Mouse (Mus musculus) testis, adult 2 months (tissue): ENCODE measurements around the gene Twsg1. TPM values are rescaled to one million over a fixed set of nuclear protein-coding genes. Genes with fewer than 3 reads are reported as not detected.

Experiments used
- H3K27ac ChIP-seq: fragments of 200-500 bp; 2 replicates; pipeline ENCODE4 v1.5.1; 2012; ENCODE audit warnings: low read depth, low read length; ENCODE audit not compliant: control insufficient read depth, insufficient read depth
- H3K27me3 ChIP-seq: fragments of 200-500 bp; 2 replicates; pipeline ENCODE4 v1.6.1; 2012; ENCODE audit warnings: mild to moderate bottlenecking, low read length, moderate library complexity; ENCODE audit not compliant: control insufficient read depth, insufficient read depth
- H3K36me3 ChIP-seq: fragments of 200-500 bp; 2 replicates; pipeline ENCODE4 v1.6.1; 2012; ENCODE audit warnings: mild to moderate bottlenecking, low read length; ENCODE audit not compliant: control insufficient read depth, insufficient read depth
- H3K4me1 ChIP-seq: fragments of 200-500 bp; 2 replicates; pipeline ENCODE4 v1.6.1; 2012; ENCODE audit warnings: low read length; ENCODE audit not compliant: control insufficient read depth, insufficient read depth
- H3K4me3 ChIP-seq: fragments of 200-500 bp; 2 replicates; pipeline ENCODE4 v1.5.1; 2012; ENCODE audit warnings: low read depth, mild to moderate bottlenecking, low read length, moderate library complexity, mixed read lengths; ENCODE audit not compliant: control insufficient read depth
- CTCF ChIP-seq: fragments of 200-500 bp; IDR thresholded peaks from 2 replicates; pipeline ENCODE4 v1.5.1; 2012; ENCODE audit warnings: low read depth, mild to moderate bottlenecking, inconsistent platforms, low read length, moderate library complexity; ENCODE audit not compliant: control insufficient read depth, insufficient read depth, insufficient replicate concordance
- POLR2A ChIP-seq: fragments of 200-500 bp; IDR thresholded peaks from 2 replicates; pipeline ENCODE4 v1.6.1; 2012; ENCODE audit warnings: low read depth, mild to moderate bottlenecking, inconsistent platforms, low read length, moderate library complexity; ENCODE audit not compliant: control insufficient read depth
- polyA plus RNA-seq: library from polyadenylated mRNA; depleted of rRNA; stranded (reverse); fragments of >200 nt; gene quantifications from 2 replicates; pipeline ENCODE4 v1.2.3, GENCODE M21; 2012

Twsg1 gene
- polyA plus RNA-seq, 1 experiment = 6.8 TPM

- no peak overlapping the region for H3K4me3 ChIP-seq
- no peaks in the 10 kb centered on the region for H3K27me3 ChIP-seq
- TF ChIP-seq CTCF = no peak
- no peak for TF ChIP-seq POLR2A
- H3K27ac ChIP-seq = no peak overlapping the region
- H3K36me3 ChIP-seq = no peaks in the 10 kb centered on the region
- peaks cover 8% of the 10 kb centered on the region for H3K4me1 ChIP-seq
These were observed 7.3 kb upstream of the Twsg1 start for GRCm38 (mm10) chr17:65958366-65958765.

GRCm38 (mm10) chr17:65957782-65958325 is 6.8 kb upstream of the Twsg1 start:
- H3K36me3 ChIP-seq = no peaks in the 10 kb centered on the region

GRCm38 (mm10) chr17:65956993-65957781 is 6.2 kb upstream of the Twsg1 start:
- H3K4me3 ChIP-seq = no peak overlapping the region
- H3K4me1 ChIP-seq = peaks cover 8% of the 10 kb centered on the region
- H3K36me3 ChIP-seq = no peaks in the 10 kb centered on the region
- H3K27ac ChIP-seq = no peak overlapping the region
- no peaks in the 10 kb centered on the region for H3K27me3 ChIP-seq
- TF ChIP-seq POLR2A (no peak), CTCF (no peak)

More at GRCm38 (mm10) chr17:65957782-65958325, 6.8 kb upstream of the Twsg1 start:
- peaks cover 8% of the 10 kb centered on the region for H3K4me1 ChIP-seq
- H3K27ac ChIP-seq = no peak overlapping the region
- no peak overlapping the region for H3K4me3 ChIP-seq
- TF ChIP-seq POLR2A (no peak), CTCF (no peak)
- no peaks in the 10 kb centered on the region for H3K27me3 ChIP-seq

- Histone ChIP-seq H3K36me3 (no peaks in the 10 kb centered on the region), H3K4me3 (no peak overlapping the region), H3K27me3 (no peaks in the 10 kb centered on the region), H3K4me1 (peaks cover 12% of the 10 kb centered on the region), H3K27ac (no peak overlapping the region)
- no peak for TF ChIP-seq CTCF
- TF ChIP-seq POLR2A = no peak
These were observed 5.1 kb upstream of the Twsg1 start for GRCm38 (mm10) chr17:65956140-65956539.

DNA sequence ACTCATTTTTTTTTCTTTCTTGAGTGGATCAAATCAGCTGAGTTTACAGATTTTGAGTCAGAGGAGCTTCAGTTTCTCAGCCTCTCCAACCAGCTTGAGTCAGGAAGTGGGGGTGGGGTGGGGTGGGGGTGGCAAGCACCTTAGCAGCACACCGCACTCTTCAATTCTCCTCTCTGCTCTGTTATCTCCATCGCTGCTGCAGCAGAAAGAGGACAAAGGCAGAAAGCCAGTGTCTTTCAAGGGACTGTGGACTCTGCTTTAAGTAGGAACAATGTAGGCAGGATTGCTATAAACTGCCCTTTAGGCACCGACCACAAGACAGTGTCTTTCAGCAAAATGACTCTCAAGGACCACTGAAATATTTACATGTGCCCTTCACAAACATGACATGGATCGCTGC is 2.9 kb upstream of the Twsg1 start:
- Histone ChIP-seq H3K4me3 (no peak overlapping the region), H3K27me3 (no peaks in the 10 kb centered on the region)
- no peak for TF ChIP-seq CTCF
- no peak for TF ChIP-seq POLR2A

GRCm38 (mm10) chr17:65952083-65952482 is 1.1 kb upstream of the Twsg1 start:
- H3K36me3 ChIP-seq = no peaks in the 10 kb centered on the region; the same call in 1 of the 2 replicates
- H3K27ac ChIP-seq = no peak overlapping the region
- TF ChIP-seq POLR2A = no peak
- TF ChIP-seq CTCF = no peak
- H3K4me1 ChIP-seq = peaks cover 10% of the 10 kb centered on the region
- H3K4me3 ChIP-seq = no peak overlapping the region
- no peaks in the 10 kb centered on the region for H3K27me3 ChIP-seq

More for the DNA sequence above, 2.9 kb upstream of the Twsg1 start:
- Histone ChIP-seq H3K36me3 (no peaks in the 10 kb centered on the region), H3K27ac (no peak overlapping the region), H3K4me1 (peaks cover 13% of the 10 kb centered on the region)

DNA sequence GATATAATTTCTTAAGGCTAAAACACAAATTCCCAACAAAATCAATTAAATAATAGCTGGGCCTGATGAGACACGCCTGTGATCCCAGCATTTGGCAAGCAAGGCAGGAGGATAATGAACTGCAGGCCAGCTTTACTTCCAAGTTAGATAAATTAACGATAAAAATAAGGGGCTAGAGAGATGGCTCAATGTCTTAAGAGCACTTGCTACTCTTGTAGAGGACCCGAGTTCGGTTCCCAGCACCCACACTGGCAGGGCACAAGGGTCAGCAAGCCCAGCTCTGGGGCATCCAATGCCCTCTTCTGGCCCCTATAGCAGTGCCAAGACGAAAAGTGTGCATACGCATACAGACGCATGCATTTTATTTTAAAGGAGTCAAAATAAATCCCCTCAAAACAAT is 843 bp downstream of the Twsg1 start:
- peak overlapping the region; percentile 85 for H3K27ac ChIP-seq
- TF ChIP-seq CTCF (no peak), POLR2A (no peak)

More for the DNA sequence above, 843 bp downstream of the Twsg1 start:
- Histone ChIP-seq H3K36me3 (no peaks in the 10 kb centered on the region; the same call in 1 of the 2 replicates), H3K4me1 (peaks cover 5% of the 10 kb centered on the region), H3K4me3 (peak overlapping the region; percentile 95), H3K27me3 (no peaks in the 10 kb centered on the region)
